Mouse (Mus musculus) gastrocnemius, adult 2 months (tissue): ENCODE measurements at regions not wholly inside any gene's neighbourhood (a gene's known extent, or its start where the extent isn't known, plus 50 kb on each side); places are given as distances from the start of the nearest gene placed in this dataset.
A peak's percentile ranks its signal among the peaks of the same experiment; 100 is the strongest.

ENCODE experiments used
- DNase-seq: peaks from one replicate; pipeline ENCODE4 v3.0.0; 2022
- H3K27ac ChIP-seq: fragments of 200-600 bp; 2 replicates; pipeline ENCODE4 v1.8.1; 2022; ENCODE audit warnings: mild to moderate bottlenecking
- H3K4me3 ChIP-seq: fragments of 200-600 bp; 2 replicates; pipeline ENCODE4 v1.8.1; 2022; ENCODE audit warnings: mild to moderate bottlenecking, moderate library complexity
- CTCF ChIP-seq: fragments of 200-600 bp; IDR thresholded peaks from 2 replicates; pipeline ENCODE4 v1.8.1; 2022; ENCODE audit warnings: antibody characterized with exemption, mild to moderate bottlenecking, moderate library complexity
- intact Hi-C: fragments of 180-260 bp; cut with DNase I; formaldehyde crosslinking; loops from one replicate; pipeline ENCODE4 v1.15.1; 2025

DNA sequence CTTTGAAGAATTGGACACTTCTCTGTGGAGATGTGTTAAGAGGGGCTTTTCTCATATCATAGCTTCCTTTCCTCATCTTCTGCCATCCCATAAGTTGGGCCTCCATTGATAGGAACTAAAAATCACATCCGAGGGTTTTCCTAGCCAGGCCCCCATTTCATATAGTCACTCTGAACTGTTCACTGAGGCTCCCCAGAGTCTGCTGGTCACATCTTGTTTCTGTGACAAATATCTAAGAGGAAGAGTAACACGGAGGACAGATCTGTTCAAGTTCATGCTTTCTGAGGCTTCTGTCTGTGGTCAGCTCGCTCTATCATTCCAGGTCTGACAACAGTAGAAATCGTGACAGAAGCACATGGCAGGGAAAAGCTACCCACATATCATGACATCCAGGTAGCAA, 216.0 kb upstream of the Clint1 start:
- intact Hi-C loops: no loop called here
- DNase-seq: no peak
- Histone ChIP-seq H3K4me3 (no peak overlapping the region), H3K27ac (no peak overlapping the region)
- no peak for TF ChIP-seq CTCF

DNA sequence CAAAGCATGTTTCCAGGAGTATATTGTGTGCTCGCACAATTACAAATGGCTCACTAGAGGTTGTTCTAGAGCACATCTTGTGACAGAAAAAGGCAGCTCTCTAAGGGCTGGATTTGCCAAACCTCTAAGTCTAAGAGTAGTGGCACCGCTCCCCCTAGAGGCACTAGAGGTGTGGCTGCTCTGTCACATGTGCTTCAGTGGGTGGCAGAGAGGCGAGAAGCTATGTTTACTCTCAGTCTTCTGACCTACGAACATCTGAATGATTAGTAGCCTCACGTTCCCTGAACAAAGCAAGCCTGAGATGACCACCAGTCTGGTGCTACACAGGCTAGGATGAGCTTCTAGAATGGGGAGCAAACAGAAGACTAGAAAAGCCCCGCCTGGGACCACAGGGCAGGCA, 212.6 kb upstream of the Clint1 start:
- no peak for DNase-seq
- H3K4me3 ChIP-seq: no peak overlapping the region
- no peak for TF ChIP-seq CTCF
- H3K27ac ChIP-seq: no peak overlapping the region
- intact Hi-C loops: no loop called here

DNA sequence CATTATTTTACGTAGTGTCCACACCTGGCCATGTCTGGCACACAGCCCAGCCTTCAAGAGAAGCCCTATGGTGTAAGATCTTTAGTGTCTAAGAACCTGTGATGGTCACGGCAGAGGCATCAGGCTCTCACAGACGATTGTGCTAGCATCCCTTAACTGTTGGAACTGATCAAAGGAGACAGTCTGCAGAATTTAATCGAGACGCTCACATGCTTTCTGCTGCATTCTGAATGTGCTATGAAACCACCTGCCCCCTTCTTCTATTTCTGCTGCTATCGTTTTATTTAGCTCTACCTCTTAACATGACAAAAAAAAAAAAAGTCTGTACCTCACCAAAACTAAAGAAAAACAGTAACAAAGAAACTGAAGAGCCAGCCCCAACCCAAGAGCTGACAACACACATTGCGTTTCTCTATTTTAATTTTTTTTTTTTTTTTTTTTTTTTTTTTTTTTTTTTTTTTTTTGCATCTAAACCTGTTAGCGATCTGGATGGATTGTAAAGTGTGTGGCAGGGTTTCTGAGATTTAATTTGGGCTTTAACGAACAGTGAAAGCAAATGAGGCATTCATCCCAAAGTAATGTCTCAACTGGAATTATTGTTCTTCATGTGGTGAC, 209.6 kb upstream of the Clint1 start:
- intact Hi-C loops: no loop called here
- no peak for DNase-seq
- no peak overlapping the region for H3K27ac ChIP-seq
- no peak overlapping the region for H3K4me3 ChIP-seq
- TF ChIP-seq CTCF: no peak

DNA sequence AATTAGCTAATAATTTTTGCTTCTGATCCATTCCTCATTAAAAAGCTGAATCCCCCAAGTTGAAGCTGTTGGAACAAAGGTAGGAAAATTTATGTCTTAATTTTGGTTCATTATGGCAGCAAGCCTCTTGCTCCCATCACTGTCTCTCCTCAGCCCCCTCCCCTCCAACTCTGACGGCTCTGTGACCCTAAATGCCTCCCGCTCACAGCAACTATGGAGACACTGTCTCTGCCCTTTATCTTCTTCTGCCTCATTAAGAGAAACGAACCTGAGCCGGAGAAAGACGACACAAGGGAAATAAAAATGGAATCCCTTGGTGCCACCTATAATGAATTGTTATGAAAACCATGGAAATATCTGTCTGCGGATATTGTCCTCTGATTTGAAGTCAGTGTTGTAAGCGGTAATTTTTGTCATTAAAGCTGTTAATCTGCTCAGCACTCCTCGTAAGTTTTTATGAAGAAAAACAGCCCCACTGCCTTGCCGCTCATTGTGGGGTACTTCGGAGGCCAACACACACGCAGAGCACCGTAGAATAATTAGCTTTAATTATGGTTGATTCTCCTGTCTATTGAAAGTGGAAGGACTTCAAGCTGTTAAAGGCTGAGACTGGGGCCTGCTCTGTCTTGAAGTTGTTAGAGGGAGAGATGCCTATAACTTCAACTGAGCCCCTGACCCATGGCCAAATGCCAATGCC, 208.1 kb upstream of the Clint1 start:
- no peak for TF ChIP-seq CTCF
- intact Hi-C loops: no loop called here

DNA sequence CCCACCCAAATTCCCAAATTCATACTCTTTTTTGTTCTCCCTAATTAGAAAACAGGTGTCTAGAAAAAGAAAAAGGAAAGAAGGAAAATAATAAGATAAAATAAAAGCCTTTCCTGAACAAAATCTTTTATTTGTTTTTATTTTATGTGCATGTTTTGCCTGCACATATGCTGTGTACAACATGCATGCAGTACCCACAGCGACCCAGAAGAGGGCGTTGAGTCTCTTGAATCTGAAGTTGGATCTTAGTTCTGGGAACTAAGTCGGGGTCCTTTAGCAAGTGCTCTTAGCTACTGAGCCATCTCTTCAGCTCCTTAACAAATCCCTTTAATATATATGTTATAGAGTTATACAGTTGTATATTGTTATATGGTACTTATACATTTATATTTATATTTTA, 206.0 kb upstream of the Clint1 start:
- Histone ChIP-seq H3K4me3 (no peak overlapping the region), H3K27ac (no peak overlapping the region)
- intact Hi-C loops: no loop called here
- DNase-seq: no peak
- TF ChIP-seq CTCF: peak; percentile 25; the same call in 1 of the 2 replicates

More for the DNA sequence above, 208.1 kb upstream of the Clint1 start:
- DNase-seq: no peak
- no peak overlapping the region for H3K4me3 ChIP-seq
- H3K27ac ChIP-seq: no peak overlapping the region

DNA sequence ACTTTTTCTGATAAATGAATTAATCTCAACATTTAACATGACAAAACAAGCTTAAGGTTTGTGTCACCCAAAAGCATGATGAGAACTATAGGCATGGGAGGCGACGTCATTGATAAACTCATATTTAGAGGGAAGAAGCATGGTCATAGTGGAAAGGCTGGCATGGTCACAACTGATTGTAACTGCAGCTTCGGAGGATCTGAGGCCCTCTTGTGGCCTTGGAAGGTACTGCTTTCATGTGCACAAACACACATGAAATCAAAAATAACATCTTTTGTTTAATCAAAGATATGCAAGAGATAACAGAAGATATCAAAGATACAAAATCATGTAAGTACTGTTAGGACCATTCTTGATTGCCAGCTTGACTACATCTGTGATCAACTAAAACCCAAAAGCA, 204.0 kb upstream of the Clint1 start:
- no peak overlapping the region for H3K27ac ChIP-seq
- DNase-seq: no peak
- no peak overlapping the region for H3K4me3 ChIP-seq
- intact Hi-C loops: no loop called here
- TF ChIP-seq CTCF: peak; percentile 57

DNA sequence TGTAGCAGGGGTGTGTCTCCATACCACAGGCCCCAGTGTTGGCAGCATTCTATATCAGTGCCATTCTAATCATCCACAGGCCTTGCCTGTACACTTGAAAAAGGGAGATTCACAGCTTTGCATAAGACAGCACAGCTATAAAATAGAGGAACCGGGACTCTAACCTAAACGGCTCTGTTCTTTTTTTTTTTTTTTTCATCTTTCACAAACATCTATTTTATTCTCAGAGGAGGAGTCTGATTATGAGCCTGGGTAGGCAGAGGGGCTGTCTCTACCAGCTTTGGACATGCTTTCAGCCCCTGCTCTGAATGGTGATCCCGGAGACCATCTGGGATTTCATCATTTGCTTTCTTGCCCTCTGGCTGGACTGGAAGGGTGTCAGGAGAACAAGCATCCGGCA, 195.6 kb upstream of the Clint1 start:
- intact Hi-C loops: no loop called here
- TF ChIP-seq CTCF: no peak
- no peak overlapping the region for H3K4me3 ChIP-seq
- H3K27ac ChIP-seq: no peak overlapping the region
- no peak for DNase-seq

DNA sequence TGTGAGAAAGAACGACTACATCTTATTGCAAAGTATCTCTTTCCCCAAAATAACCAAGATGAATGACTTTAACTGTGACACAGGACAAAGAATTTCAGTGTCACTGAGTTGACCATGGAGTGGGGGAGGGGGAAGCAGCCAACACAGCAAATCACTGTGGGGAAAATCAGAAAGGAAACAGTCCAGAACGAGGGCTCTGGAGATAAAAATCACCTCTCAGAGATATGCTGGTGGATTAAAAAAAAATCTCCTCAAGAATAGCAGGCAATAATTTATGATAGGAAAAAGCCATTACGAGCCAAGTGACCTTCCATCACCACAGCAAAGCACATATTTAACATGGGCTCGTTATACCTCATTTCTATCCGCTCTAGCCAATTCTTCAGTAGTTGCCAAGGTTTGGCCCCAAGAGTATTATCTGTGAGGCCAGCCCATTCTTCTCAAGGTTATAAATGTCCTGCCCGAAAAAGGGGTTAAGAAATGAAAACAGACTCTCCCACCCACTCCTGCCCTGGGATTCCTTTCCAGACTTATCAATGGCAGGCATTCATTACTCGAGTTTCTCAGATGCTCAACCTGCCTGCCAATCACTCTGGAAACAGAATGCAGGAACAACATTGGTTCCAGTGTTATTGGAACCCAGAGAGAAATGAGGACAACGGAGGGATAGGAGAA, 181.6 kb upstream of the Clint1 start:
- no peak for TF ChIP-seq CTCF

DNA sequence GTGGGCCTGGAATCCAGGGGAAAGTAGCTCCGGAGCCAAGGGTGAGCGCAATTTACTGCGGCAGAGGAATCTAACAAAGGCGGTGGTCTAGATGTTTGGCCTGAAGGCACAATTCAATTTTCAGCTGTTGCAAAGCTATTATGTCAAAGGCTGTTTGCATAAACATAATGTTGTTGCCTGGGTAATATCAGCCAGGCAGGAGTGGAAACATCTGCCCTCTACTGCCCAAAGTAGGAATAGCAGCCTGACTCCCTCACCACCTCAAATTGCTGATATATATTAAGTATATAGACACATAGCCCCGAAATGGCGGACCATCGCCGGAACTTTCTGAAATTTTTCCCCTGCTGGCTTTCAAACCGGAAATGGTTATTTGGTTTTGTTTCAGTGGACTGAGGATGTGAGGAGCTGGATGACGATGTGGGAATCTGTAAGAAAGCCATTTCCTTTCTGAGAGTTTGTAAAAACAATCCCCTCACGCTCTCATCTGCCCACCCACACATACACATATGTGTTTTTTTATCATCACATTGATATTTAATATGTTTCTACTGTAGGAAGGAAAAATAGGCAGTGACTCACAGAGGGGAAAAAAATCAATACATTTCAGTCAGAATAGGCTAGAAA, 173.1 kb upstream of the Clint1 start:
- peak overlapping the region; percentile 60 for H3K27ac ChIP-seq
- peak overlapping the region; percentile 45 for H3K4me3 ChIP-seq
- TF ChIP-seq CTCF: peak; percentile 97; the same call in 1 of the 2 replicates
- intact Hi-C loops: loop anchor here (2.0 kb wide), 2 partner anchors 202 to 1068 kb away; no protein-coding TSS in a partner anchor
- DNase-seq: peak; percentile 72

More for the DNA sequence above, 181.6 kb upstream of the Clint1 start:
- no peak for DNase-seq
- H3K4me3 ChIP-seq: no peak overlapping the region
- peak overlapping the region; percentile 63 for H3K27ac ChIP-seq
- intact Hi-C loops: no loop called here

DNA sequence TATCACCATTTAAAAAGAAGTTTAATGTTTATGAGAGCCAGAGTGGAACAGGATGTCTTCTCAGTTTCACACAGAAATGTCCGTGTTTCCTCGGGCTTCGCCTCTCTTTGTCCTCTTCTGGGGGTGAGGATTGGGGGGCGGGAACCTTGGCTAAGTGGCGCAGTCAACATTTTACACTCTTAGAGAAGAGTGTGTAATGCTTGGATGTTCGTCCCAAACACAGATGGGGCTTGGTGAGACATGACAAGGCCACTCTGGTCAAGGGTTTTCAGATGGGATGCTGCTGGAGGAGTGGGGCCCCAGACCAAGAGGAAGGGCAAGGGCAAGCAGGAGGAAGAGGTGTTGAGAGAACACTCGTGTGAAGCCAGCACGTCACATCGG, 172.6 kb upstream of the Clint1 start:
- Histone ChIP-seq H3K27ac (peak overlapping the region; percentile 60), H3K4me3 (no peak overlapping the region)
- DNase-seq: no peak
- intact Hi-C loops: loop anchor here (2.0 kb wide), 2 partner anchors 202 to 1068 kb away; no protein-coding TSS in a partner anchor
- no peak for TF ChIP-seq CTCF

DNA sequence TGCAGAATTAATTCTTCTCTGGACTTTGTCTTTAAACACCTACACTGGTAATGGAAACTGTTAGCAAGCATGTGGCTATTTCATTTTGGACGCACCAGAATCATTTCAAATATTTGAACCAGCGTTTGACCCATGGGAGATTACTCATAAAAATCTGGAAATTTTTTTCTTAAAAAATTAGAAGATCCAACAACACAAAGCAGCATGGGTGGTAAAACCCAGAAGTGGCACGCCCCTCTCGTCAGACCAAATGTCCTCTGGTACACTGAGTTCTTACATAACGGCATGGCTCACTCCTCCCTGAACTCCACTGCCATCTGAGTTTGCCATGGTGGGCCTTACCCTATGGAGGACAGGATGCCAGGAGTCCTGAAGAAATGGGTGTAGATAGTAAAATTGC, 166.3 kb upstream of the Clint1 start:
- Histone ChIP-seq H3K27ac (peak overlapping the region; percentile 73), H3K4me3 (no peak overlapping the region)
- no peak for TF ChIP-seq CTCF
- intact Hi-C loops: no loop called here
- peak; percentile 55 for DNase-seq

DNA sequence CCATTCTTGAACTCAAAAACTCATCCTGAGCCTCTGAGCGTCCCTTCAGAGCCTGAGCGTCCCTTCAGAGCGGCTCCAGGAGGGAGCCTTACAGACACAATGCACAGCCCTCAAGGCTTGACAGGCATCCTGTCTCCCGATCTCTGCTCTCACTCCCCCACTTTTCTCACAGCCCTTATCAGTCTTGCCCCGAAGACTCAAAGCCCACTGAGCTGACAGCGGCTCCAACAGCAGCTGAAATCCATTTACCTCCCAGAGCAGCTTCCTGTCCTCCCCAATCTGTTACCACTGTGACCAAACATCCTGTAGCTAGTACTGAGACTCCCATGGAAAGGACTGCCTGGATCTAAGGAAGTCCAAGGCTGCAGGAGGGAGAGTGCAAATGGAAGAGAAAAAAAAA, 158.6 kb upstream of the Clint1 start:
- intact Hi-C loops: no loop called here
- H3K27ac ChIP-seq: no peak overlapping the region
- no peak for TF ChIP-seq CTCF
- no peak overlapping the region for H3K4me3 ChIP-seq
- DNase-seq: no peak

DNA sequence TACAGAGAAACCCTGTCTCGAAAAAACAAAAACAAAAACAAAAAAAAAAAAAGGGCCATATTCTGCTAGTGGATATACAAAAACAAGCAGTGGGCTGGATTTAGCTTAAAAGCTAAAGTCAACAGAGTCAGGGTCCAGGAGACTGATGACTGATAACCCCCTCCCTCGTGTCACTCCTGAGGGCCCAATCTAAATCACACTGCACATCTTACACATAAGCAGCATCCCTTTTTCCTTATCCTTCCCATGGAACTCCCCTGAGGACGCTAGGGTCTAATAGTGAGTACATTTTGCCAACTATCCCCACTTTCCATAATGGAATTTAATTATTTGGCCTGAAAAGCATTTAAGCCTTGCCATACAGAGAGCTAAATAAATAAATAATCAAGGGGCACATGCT, 150.3 kb upstream of the Clint1 start:
- H3K27ac ChIP-seq: no peak overlapping the region
- no peak for TF ChIP-seq CTCF
- H3K4me3 ChIP-seq: no peak overlapping the region
- DNase-seq: no peak
- intact Hi-C loops: no loop called here
